Mouse (Mus musculus) right cerebral cortex, postnatal 4 days (tissue): Measurements from ENCODE around the gene Cited4.

ENCODE experiments used
- DNase-seq: peaks from one replicate; pipeline ENCODE4 v3.0.0-alpha.2; 2022

Gene Cited4

DNA sequence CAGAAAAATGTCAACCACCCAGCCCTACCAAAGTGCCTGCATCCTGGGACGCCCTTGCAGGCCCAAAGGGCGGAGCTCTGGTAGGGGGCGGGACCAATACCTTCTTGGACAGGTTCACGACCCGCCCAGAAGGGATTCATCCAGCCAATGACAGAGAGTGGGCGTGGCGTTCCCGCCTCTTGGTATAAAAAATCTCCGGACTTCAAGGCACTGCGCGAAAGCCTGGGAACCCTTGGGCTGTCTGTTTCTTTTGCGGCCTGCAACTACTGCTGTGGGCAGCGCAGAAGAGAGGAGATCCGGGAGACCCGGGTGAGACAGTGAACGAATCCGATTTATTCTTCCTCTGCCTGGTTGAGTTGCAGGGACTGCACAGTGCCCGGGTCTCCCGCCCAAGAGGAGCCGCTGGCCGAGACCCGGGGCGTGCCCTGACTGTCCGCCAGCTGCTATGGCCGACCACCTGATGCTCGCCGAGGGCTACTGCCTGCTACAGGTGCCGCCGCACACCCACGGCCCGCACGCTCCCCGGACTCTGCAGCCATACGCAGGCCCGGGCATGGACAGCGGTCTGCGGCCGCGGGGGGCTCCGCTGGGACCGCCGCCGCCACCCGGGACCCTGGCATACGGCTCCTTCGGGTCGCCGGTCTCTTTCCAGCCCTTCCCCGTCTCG, at the start of gene Cited4:
Cited4 (plus strand) TSS at position 215 of the 667 bp plus-strand sequence.
- DNase-seq, result peak; percentile 68

DNA sequence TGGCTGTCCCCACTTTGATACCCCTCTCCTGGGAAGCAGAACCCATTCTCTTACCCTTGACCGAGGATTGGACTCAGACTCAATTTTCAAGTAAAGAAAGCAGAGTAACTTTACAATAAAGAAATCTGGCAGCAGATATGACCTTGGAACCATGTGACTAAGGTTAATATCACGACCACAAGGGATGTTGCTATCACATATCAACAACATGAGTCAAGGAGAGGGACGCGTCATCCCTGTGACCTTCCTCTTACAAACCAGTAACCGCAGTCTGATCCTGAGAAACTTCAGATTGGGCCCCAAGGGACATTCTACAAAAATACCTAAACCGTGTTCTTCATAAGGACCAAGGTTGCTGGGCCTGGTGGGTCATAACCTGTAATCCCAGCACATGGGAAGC, 38.6 kb upstream of the Cited4 start:
- DNase-seq, result no peak

DNA sequence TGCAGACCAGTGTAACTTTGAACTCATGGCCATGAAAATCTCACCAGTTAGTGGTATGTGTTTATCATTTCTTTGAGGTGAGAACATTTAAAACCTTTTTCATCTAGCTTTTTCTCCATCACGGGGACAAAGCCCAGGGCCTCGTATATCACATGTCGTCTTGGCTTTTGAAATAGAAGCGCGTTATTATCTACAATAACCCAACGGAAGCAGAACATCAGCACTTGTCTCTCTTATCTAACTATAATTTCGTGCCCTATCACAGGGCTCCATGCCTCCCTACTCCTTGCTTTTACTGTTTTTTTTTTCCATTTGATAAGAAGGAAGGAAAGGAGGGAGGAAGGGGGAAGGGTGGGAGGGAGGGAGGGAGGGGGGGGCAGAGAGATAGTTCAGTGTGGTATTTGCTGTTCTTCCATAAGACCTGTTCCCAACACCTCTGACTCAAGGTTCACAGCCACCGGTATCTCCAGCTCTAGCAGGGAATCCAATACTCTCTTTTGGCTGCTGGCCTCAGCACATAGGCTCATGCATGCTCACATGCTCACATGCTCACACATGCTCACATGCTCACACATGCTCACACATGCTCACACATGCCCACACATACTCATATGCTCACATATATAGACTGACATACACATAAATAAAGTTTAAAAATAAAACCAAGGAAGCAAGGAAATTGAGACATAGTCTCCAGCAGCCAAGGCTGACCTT, 36.0 kb upstream of the Cited4 start:
- DNase-seq, result no peak

DNA sequence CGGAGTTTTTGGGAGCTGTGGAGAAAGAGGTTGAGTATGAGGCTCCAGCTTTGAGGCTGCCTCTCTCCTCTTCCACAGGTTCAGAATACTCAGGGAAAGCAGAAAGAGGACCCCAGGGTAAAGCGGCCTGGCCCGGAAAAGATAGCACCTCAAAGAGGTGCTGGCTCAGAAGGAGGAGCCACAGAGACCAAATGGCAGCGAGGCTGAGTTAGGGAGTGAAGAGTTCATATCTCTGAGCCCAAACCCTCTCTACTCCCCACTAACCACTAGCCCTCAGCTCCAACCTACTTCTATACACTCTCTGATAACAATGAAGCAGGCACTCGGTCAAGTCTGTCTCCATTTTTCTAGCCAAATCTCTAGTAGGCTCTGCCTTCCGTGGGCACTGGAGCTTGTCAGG, 34.5 kb upstream of the Cited4 start:
- DNase-seq, result no peak

DNA sequence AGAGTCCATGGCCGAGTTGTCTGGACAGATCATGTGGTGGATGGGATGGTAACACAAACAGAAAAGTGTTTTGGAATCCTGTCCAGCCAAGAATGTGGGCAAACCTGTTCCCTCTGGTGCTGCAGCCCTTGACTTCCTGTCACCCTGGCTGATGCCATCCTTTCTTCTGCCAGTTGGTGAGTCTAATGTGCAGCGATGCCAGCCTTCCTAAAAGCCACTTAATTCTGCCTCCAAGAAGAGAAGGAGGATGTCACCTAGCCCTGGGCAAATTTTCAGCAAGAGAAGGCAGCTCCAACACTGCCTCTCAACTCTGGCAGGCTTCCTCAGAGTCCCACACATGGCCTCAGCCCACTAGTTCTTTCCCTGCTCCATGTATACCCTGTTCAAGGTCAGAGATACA, 31.0 kb upstream of the Cited4 start:
- no peak for DNase-seq

DNA sequence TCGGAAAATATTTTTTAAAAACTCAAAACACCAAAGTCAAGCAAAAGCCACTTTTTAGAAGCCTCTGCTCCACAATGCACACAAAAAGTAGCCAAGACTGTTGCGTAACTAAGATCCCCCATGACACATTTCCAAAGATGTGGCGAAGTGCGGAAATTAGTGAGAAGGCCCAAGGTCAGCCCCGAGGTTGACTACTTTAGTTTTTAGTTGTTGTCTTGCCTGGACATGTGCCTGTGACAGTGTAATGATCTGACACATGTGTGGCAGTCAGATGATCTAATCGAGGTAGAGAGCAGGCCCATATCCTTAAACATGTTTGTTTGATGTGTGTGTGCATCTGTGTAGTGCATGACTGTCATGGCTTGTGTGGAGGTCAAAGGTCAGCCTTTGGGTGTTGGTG, 24.4 kb upstream of the Cited4 start:
- no peak for DNase-seq

DNA sequence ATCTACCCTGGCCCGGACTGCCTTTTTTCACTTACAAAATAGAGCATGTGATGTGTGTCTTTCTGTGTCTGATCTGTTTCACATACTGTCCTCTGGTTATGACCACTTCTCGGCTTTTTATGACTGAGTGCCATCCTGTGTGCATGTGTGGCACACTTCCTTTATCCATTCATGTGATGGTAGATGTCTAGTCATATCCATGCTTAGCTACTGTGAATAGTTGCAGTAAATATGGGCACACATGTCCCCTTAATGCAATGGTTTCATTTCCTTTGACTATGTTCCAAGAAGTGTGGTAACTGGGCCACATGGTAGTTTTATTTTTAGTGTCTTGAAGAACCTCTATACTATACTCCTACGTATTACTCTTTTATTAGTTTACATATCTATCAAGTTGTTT, 22.5 kb upstream of the Cited4 start:
- no peak for DNase-seq

DNA sequence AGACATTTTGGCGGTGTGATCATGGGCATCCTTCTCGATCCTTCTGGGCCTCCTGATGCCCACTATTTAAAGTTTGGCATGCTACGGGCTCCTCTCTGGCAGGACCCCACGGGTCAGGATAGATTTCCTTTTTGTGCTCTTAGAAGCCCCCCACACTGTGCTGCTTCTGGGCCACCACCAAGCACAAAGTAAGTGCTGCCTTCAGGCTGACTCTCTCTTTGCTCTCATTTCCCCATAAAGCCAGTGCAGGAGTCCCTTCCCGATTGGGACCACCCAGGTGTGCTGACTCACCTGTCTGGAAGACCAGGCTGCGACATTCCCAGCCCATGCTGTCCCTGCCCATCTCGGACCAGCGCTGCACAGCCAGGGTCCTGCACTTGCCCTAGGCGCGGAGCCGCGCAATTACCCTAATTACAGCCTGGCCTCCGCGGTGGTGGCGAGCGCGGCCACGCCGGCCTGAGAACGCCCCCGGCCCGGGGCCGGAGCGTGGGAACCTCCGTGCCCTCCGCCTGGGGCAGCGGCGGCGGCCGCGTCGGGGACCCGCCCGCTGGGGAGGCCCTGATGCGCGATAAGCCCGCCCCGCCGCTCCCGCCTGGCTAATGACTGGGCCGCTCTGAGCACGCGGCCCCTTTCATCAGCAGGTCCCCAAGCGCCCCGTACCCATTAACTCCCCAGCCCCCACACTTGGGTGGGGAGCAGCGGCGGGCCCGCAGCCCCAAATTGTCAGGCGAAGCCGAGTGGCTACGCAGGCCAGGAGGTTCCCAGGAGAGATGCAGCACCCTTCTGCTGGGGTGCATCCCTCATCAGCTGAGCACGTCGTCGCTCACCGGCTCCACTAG, 16.8 kb upstream of the Cited4 start:
- peak; percentile 56 for DNase-seq

DNA sequence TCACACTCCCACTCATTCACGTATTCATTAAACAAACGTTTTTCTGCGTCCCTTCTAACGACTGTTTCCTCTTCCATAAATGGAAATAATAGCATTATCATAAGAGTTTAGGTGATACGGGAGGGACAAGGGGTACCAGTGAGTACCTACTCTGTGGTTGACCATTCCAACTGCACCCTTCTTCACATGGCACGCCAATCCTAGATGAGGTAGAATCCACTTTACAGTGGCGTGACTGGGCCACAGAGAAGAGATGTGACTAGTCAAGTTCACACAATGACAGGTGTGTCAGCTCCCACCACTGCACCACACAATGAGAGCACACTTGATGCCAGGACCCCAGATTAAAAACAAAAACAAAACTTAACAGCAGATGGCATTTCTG, 16.2 kb upstream of the Cited4 start:
- DNase-seq, result no peak

DNA sequence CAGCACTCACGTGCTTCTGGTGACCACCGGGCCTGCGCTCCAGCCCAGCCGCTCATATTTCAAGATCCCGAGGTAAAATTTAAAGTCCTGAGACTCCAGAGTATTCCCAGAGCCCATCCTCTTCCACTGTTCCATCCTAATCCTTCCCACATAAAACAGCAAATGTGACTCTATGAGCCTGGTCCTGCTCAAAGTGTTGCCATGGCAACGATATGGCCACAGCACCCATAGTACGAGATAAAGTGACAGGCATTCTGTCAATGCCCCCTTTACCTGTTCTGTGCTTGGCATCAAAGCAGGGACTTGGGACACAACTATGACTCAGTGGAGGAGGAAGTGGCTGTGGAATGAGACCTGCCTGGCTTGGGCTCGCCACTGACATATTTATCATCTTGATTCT, 10.5 kb upstream of the Cited4 start:
- no peak for DNase-seq

DNA sequence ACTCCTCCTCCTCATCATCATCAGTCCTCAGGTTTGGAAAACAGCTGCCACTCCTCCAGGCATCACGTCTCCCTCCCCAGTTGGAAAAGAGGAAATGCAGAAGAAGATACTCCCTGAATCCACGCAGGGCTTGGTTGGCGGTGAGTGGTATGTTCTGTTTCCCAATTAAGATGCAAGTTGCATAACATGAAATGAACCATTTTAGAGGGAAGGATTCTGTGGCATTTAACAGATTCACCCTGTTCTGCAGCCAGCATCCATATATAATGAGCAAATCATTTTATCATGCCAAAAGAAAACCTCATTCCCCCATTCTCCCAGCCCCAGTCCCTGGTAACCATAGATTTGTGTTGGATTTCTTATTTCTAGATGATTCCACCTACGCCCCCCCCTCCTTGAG, 5.9 kb upstream of the Cited4 start:
- no peak for DNase-seq

DNA sequence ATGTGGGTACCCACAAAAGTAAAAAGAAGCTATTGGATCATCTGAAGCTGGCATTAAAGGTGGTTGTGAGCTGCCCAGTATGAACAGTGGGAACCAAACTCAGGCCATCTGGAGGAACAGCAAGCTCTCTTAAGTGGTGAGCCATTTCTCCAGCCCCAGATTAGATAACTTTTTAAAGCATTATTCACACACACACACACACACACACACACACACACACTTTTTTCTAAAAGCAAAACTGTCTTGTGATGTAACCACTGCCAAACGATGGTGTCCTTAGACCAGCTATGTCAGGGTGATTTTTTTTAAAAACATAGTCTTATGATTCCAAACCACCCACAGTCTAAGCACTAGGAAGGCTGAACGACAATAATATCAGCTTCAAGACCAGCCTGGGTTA, 1.8 kb upstream of the Cited4 start:
- DNase-seq, result no peak

DNA sequence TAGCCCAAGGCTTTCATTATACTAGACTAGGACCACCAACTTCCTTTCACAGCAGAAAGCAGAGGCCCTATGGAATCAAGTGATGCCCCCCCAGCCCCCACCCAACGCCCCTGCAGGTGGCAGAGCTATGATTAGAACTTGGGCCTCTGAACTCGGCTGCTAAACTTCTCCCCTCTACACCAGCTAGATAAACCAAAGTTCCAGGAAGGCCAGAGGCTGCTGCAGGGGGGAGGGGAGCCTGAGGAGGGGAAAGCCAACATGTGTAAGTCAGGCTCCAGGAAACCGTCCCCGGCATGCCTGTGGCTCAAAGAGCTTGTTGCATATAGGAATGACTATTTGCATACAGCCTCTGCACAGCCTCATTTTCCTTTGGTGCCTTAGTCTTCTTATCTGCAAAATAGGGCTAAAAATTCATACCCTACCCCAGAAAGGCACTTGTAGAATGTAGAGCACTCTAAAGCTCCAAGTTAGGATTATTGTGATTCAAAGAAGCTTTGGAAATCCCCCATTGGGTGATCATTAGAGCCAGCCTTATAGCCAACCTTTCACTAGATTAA, 1.1 kb upstream of the Cited4 start:
- DNase-seq, result no peak

DNA sequence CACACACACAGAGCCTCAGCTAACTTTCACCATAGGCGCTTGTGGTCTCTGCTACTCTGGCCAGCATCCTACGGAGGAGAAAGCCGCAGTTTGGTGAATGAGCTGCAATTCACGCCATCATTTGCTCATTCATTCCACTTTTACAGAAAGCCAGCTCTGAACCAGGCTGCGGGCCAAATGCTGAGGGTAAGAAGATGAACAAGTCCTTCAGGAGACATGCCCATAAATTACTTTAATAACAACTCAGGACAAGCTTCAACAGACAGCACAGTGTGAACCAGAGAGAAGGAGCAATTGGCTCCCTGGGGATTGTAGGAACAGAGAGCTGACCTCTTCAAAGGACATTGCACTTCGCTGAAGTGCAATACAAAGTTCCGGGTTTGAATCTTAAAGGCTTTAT, 590 bp upstream of the Cited4 start:
- no peak for DNase-seq

DNA sequence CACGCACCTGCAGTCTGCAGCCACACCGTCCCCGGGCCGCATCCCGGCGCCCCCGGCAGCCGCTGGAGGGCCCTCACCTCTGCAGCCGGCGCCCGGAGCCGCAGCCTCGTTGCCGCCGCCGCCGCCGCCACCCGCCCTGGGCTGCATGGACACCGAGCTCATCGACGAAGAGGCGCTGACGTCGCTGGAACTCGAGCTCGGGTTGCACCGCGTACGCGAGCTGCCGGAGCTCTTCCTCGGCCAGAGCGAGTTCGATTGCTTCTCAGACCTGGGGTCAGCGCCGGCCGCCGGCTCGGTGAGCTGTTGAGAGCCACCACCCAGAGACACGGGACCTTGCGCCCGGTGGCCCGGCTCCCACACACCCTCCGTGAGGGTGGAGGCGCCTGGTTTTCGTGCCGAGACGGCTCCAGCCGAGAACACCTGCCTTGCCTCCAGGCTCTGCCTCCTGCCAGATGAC, 701 bp downstream of the Cited4 start:
- peak; percentile 48 for DNase-seq

DNA sequence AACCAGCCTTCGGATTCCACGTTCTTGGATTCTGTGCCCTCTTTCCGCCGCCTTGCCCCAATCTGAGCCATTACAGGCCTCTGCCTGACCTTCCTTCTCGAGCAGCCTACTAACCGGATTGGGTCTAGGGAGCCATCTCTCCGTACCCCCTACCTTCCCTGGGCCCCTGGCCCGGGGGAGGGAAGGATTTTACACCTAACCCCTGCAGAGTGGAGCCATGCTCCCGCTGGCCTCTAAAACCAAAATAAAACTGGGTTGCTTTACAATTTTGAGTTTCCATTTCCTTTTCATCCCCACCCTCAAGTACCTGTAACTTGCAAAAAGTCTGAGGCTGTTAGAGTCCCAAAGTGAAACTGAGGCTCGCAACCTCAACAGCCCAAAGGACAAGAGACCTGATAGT, 1.2 kb downstream of the Cited4 start:
- DNase-seq, result no peak

DNA sequence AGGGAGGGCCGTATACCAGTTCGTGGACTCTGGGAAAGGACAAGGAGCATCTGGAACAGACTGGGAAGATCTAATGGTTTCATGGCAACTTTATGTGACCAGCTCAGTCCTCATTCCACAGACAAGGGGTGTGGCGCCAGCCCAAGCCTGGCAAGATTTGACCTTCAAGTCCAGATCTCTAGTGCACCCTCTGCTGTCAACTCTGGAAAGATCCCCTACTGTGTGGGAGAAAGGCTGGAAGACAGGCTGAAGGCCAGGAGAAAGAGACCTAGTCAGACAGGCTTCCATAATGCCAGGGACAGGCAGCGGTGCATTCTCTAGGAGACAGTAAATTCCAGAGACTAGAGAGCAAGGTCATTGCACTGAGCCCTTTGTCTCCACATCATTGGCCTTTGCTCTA, 2.2 kb downstream of the Cited4 start:
- DNase-seq, result no peak

DNA sequence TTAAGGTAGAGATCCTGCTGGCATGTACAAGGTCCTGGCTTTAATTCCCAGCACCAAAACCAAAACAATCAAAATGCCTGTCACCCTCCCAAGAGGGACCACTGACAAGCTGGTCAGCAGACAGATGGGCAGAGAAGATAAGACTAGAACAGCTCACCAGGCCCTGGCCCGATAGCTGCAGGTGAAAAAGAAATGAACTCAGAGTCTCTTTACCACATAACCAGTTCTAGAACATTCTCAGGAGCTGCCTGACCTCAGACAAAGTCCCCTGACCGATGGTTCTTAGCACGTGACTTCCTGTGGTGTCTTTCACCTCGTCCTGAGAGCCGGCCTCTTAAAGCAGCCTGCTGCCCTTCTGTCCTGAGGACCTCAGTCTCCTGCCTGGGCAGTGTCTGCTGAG, 3.2 kb downstream of the Cited4 start:
- DNase-seq, result no peak

DNA sequence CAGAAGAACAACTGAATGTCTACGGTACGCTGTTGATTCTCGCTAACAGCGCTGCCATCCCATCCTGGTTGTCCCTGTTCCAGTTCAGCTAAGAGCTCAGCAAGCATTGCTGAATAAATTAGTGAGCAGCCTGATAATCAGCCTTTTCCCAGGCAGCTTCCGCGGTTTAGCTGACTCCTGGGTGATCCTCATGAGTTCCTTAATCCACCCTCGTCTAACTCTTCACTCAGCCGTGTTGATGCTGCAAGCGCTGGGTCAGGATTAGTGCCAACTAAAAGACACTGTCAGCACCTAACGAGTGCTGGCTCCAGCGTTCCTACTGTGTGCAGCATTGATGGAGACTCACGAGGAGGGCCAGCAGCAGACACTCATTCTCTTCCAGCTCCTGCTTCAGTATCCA, 4.7 kb downstream of the Cited4 start:
- DNase-seq, result no peak

DNA sequence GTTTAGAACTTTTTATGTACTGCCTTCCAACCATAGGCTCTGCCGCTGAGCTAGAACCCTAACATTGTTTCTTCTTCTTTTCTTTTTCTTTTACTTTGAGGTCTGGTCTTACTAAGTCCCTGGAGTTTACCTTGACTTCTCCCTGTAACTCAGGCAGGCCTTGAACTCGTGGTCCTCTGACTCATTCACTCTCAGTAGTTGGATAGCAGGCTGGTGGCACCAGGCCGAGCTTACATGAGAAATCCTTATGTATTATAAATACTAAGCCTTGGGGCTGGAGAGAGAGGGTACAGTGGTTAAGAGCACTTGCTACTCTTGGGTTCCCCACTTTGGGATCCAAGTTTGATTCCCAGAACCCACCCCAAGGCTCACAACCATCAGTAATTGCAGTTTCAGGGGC, 7.2 kb downstream of the Cited4 start:
- no peak for DNase-seq

DNA sequence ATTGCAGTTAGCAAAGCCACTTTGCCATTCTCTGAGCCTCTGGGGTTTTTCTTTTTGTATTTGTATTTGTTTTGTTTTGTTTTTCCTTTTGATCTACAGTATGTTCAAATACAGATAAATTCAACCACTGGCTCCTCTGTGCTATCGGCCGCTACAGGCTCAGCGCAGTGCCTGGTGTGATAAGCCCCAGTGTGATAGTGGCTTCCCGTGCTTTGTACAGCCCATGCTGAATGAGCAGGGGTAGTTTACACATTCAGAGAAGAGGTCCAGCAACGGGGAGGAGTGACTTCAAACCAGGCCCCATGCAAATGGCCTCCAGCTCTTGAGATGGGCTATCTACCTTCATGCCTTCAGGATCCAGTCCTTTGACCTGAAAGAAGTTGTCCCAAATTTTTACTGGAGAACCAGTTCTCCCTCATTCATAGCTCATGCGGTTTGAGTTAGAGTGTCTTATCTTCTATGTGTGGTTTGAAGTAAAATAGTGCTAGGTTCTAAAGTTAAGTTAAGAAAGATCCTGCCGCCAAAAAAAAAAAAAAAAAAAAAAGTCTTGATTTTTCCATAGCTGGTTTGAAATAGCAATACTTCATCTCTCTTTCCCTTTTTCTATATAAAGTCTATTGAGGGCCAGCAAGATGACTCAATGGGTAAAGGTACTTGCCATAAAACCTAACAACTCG, 8.5 kb downstream of the Cited4 start:
- DNase-seq, result no peak

DNA sequence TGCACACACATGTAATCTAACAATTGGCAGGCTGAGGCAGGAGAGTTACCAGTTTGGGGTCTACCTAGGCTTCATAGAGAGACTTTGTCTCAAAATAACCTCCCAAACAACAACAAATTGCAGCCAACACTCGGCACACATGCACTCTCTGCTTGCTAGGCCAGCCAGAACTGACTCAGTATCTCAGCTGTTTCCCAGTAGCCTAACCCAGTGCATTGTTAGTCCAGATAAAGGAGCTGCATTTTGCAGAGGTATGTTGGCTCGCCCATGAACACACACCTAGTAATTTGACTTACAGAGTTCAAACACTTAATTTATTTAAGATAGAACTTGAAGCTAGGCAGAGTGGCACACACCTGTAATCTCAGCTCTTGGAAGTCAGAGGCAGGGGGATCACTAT, 9.3 kb downstream of the Cited4 start:
- no peak for DNase-seq

DNA sequence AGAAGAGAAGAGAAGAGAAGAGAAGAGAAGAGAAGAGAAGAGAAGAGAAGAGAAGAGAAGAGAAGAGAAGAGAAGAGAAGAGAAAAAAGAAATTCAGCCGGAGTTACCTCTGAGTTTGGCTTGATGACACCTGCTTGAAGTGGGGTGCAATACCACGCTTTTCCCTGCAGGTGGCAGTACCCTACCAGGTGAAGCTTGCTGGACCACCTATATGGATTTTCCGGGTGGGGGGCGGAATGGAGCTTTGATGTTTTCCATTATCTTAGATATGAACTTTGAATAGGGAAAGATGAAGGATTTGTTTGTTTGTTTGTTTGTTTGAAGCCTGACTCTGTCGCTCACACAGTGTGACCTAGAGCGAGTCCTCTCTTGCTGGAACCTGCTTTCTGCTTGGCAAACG, 14.6 kb downstream of the Cited4 start:
- peak; percentile 27 for DNase-seq
